Mouse (Mus musculus) lung, postnatal 10 days (tissue): ENCODE results near the gene Atg14.
"Not testable (repeated sequence)": the region's sequence is repeated elsewhere in the genome, so short reads cannot be mapped to it uniquely, and the experiment has no call there.

Experiments
- DNase-seq: peaks from one replicate; pipeline ENCODE4 v3.0.0; 2021

Gene Atg14

DNA sequence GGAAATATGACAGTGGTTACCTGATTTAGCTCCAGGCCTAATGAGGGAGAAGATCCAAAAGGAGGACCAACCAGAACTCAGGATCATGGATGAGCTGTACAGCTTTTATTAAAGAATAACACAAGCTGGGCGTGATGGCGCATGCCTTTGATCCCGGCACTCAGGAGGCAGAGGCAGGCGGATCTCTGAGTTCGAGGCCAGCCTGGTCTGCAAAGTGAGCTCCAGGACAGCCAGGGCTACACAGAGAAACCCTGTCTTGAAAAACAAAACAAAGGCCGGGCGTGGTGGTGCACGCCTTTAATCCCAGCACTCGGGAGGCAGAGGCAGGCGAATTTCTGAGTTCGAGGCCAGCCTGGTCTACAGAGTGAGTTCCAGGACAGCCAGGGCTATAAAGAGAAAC, at the start of gene Atg14:
Atg14 (minus strand) TSS at position 101 of the 400 bp plus-strand sequence.
- not testable (repeated sequence) for DNase-seq

DNA sequence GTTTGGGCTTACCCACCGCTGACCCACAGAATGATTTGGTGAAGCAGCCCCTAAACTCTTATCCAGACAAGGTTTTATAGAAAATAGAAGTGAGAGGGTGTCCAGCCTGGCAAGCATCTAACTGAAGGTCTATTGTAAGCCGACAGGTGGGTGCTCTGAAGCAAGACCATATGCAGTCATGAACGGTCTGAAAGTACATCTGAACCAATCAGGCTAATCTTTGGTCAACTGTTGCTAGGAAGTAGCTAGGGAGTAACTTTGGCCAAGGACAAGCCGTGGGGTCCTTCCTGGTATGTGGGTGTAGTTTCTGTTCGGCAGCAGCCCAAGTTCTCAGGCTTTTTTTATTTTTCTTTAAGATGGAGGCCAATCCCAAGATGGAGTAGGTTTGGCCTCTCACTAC, 48.4 kb upstream of the Atg14 start:
- no peak for DNase-seq

GRCm38 (mm10) chr14:47613254-47613653, 42.8 kb upstream of the Atg14 start:
- no peak for DNase-seq

DNA sequence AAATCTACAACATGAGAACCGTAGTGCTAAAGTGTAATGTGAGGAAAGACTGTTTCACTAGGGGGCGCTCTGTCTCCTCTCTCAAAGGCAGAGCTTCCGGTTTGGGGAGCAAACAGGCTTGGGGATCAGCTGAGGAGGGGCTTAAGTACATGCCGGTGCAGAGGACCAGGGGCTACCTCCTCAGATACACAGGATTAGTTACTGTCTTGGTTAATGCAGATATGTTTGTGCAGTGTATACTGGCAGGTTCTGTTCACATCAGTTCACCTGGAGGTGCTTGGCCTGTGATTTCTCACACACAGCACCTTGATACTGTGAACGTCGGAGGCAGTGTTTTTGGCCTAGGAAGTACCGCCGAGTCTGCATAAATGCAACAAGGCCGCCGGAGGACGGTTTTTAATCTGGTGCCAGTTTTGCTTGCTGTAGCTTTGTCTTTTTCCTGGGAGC, 27.5 kb upstream of the Atg14 start:
- peak; percentile 79 for DNase-seq

DNA sequence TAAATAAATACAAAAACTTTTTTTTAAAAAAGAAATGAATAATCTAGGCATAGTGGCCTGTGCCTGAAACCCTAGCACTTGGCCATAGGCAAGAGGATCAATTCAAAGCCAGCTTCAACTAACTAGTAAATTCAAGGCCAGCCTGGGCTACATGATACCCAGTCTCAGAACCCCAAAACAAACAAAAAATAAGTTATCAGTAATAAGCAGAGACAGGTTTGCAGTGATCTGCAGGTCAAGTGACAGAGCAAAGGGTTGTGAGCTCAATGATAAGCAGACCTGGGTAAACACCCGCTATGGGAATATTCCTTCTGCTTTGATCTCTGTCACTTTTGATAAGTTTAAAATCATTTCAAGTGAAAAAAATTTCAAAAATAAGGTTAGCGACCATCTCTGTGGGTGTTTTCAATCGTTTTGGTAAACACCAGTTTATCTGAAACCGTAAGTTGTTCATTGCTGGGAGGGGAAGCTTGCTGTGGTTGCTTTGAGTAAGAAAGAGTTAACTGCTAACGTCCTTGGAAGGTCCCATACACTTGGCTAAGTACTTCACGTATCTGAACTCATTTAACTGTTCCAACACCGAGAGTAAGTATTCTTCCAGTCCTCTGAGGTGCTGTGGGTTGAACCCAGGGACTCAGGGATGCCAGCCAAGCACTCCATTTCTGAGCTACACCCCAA, 24.1 kb upstream of the Atg14 start:
- no peak for DNase-seq

DNA sequence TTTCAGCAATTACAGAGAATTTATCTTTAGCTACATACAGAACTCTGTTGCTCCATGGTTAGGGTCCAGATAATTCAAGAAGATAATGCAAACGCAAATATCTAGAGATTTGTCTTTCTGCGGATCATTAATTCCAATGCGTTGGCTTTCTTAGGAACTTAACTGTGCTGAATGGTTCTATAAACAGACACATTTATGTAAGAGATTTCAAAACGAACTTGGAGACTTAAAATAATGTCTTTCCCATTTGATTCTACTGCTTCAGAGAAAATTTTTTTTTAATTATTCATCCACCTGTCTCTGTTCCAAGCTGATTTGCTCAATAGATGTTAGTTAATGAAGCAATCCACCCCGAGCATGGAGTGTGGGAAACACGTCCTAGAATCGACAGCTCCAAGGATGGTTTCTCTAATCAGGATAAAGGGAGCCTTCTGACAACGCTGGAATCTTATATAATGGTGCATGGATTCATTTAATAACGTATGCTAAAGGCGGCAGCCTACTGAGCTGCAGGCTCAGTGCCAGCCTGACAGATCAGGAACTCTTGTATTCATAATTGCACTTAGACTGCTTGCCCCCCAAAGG, 20.0 kb upstream of the Atg14 start:
- DNase-seq = no peak

DNA sequence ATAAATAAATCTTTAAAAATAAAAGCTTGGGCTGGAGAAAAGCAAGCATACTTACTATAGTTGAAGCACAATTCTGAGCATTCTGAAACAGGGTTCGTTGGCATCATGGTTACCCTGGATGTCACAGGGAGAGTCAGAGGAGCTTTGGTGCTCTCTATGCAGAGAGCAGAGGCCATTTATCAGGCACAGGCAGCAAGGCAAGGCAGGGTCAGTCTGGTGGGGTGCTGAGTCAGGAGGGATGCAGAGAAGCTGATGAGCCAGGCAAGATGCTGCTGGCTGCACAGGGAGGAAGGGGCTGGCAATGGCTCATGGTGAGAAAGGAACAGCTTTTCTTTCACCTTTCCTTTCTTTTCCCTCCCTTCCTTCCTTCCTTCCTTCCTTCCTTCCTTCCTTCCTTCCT, 19.0 kb upstream of the Atg14 start:
- DNase-seq = no peak

DNA sequence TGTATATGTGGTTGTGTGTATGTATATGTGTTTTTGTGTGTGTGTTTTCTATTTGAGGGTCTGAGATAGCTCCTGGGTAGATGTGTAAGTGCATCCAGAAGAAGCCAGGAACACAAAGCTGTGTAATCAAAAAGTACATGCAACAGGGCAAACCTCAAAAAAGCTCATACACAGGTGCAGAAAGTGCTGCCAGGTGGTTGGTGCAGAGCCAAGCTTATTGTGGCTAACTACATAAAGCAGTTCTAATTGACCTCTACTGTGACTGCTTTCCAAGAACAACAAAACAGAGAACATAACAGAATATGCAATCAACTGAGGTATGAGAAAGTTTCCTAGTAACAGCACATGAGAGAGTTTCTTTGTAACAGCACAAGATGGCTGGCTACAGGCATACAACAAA, 13.9 kb upstream of the Atg14 start:
- no peak for DNase-seq

DNA sequence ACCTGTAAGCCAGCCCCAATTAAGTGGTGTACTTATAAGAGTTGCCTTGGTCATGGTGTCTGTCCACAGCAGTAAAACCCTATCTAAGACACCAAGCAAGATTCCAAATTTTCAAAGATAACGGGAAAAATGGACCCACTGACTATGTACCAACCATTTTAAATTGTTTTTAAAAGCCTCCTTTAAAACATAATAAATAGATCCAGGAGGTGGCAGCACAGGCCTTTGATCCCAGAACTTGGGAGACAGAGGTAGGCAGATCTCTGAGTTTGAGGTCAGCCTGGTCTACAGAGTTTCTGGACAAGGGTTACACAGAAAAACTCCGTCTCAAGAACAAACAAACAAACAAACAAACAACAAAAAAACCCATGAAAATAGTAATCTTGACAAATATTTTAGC, 11.2 kb upstream of the Atg14 start:
- peak; percentile 26 for DNase-seq

- DNase-seq = no peak
Measured at GRCm38 (mm10) chr14:47581280-47581679, 10.8 kb upstream of the Atg14 start.

DNA sequence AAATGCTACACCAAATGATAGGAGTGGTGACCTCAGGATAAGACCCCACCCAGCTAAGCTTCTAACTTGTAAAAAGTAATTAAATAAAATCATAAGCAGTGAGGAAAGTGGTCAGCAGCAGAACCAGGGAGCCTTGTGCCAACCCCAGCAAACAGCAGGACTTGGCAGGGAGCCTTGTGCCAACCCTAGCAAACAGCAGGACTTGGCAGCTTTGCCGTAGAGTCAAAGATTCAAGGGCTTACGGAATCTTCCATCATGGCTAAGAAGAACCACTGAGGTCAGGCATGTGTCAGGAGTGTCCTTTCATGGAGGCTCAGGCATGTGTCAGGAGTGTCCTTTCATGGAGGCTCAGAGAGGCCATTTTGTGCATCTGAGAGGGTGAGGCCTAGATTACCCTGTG, 7.6 kb upstream of the Atg14 start:
- DNase-seq = no peak

- DNase-seq = no peak
Measured at GRCm38 (mm10) chr14:47576687-47577086, 6.2 kb upstream of the Atg14 start.

GRCm38 (mm10) chr14:47574721-47575120, 4.3 kb upstream of the Atg14 start:
- DNase-seq = no peak

DNA sequence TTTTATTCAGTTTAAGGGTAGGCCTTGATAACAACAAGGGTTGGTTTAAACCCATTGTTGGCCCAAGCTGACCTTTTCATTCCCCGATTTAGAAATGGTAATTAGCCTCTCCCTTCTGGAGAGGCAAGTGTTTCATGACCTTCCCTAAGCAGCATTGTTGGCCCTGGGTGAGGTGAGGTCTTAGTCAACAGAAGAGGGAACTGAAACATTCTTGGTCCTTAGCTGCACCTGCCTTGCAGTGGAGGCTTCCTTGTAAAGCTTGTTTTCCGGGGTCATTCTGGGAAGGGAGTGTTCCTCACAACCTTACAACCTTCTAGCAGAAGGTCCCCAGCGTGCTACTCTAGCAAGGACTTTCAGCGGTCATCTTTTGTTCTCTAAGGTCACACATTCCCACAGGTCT, 2.3 kb upstream of the Atg14 start:
- no peak for DNase-seq

- peak; percentile 99 for DNase-seq
Measured at GRCm38 (mm10) chr14:47567962-47568652, 2.3 kb downstream of the Atg14 start.

DNA sequence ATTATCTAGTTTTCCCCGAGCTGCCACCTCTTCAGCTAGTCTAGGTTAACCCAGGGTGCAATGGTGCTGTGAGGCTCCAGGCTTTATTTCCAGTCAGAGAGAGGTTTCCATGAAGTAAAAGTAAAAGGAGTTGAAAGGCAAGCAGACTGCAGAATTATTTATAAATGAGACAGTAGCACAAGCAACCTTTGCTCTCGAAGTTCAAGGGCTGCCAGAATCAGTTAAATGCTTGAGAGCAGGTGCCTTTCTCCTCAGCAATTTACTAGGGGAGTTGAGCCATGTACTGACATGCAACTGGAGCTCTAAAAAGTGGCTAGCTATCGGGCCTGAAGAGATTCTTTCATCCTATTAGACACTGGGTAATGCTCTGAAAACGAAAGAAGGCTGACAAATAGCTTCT, 7.3 kb downstream of the Atg14 start:
- DNase-seq = no peak

DNA sequence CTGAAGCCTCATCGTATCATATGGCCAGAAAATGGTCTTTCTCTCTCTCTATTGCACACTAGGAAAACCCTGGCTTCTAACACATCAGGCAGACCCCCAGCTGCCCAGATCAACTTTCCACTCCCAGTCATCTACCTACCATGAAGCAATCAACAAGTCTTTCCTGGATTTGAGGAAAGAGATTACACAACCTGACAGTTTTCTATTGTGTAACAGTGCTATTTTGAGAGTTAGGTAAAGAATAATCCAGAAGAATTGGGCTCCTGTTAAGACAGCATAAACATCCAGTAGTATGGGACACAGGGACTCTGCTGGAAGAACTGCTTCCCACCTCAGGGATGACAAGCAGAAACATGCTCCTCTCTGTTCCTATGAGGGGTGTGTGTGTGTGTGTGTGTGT, 7.9 kb downstream of the Atg14 start:
- DNase-seq = no peak

DNA sequence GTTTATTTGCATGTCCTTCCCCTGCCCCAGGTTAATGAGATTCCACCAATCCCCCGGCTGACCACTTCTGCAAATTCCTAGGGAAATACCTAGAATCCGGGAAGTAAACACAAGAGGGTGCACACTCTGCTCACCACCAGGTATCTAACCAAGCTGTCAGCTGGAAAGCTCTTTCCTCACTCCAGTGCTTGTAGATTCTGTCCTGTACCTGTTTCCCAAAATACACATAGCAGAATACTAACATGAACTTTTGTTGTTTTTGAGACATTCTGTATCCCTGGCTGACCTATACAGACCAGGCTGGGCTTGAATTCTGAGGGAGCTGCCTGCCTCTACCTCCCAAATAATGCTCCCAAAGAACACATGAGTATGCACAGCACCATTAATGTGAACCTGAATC, 9.7 kb downstream of the Atg14 start:
- DNase-seq = no peak

- no peak for DNase-seq
Measured at GRCm38 (mm10) chr14:47555225-47555624, 15.2 kb downstream of the Atg14 start.

DNA sequence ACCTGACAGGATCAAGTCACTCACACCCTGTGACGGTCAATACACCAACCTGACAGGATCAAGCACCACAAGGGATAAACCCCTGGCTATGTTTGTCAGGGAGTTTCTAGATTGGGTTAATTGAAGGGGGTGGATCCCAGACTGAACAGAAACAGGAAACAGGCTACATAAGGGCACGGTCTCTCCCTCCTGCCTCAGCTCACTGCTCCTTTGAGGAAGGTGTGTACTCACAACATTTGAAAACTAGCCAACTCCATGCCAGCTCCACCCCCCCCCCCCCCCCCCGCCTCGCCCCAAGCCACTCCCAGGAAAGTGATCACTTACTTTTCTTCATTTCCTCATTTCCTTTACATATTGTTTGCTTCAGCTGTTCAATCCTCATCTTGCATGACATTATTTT, 16.2 kb downstream of the Atg14 start:
- no peak for DNase-seq

- no peak for DNase-seq
Measured at GRCm38 (mm10) chr14:47553380-47553779, 17.1 kb downstream of the Atg14 start.

DNA sequence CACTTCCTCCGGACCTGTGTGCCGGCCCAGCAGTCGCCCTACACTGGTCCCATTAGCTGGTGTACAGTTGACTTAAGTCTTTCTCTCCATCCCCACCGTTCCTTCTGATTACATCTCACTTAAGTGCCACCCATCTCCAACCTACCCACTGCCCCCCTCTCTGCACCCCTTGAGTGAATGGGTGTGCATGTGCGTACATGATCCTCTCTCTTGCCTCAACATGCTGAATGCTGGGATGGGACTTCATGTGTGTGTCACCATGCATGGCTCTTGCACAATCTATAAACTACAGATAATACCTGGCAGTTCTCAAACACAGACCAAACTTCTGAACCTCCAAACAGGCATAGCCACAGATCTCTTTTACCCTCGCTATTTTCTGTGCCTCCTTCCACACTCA, 18.8 kb downstream of the Atg14 start:
- DNase-seq = no peak

DNA sequence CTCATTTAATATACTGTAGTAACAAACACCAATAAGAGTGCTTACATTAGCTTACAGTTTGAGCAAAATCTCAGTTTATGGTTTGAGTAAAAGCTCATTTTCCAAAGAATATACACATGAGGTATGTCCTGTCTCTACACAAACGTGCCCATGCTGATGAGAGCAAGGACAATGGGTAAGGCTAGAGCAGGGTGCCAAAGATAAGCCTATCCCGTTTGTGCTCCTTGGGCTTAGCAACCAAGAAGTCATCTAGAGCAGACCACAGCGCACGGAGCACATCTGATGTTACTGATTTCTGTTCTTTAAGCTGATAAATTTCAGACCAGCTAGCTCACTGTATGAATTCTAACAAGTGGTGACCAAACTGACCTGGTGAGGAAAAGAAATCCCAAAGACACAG, 25.6 kb downstream of the Atg14 start:
- no peak for DNase-seq

- DNase-seq = no peak
Measured at GRCm38 (mm10) chr14:47544286-47544685, 26.2 kb downstream of the Atg14 start.
